In the genomic region with DNA sequence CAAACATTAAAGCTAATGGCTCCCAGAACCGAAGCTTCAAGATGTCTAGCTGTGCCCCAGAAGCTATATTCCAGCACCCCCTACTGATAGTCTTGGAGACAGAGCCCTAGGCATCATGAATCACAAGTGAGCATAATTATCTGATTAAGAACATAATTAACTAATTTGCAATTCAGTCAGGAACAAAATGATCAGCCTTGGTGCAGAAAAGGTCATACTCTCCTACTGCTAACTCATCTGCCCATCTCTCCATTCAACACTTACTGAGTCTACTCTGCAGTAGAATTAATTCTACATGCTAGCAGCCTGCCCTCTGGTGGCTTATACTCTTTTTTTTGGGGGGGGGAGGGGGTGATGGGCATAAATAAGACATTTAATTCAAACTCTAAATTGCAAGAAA, we compare ENCODE assay signal across 17 mouse cellular contexts. TPM values are rescaled to one million over a fixed set of nuclear protein-coding genes. Genes with fewer than 3 reads are reported as not detected.
A peak's percentile ranks its signal among the peaks of the same experiment; 100 is the strongest.
DNase-seq lines count a peak whose midpoint lies in the region; ATAC-seq and TF ChIP-seq lines count a peak whose summit lies in the region.
"Had no signal": no experiment of that assay in that cellular context is flagged by ENCODE, and none has a peak within 500 bp of the region (broad histone marks: within the 10 kb centered on the region; RNA-seq: fewer than 3 reads in every experiment).

No protein-coding gene starts in this region.

- no peak overlapping the region for H3K9ac ChIP-seq in hindbrain, postnatal 0 days (replicated peaks; ENCODE audit: low read length)
- no peak overlapping the region for H3K9ac ChIP-seq in hindbrain, embryonic 13.5 days
- H3K9ac ChIP-seq: heart, embryonic 12.5 days; liver, postnatal 0 days had no signal

- no peaks in the 10 kb centered on the region for H3K9me3 ChIP-seq in hindbrain, postnatal 0 days (ENCODE audit: low read length)
- no peaks in the 10 kb centered on the region for H3K9me3 ChIP-seq in hindbrain, embryonic 13.5 days
- H3K9me3 ChIP-seq: heart, embryonic 12.5 days had no signal

- H3K27me3 ChIP-seq in hindbrain, postnatal 0 days (ENCODE audit: insufficient read depth, low read length) = no peaks in the 10 kb centered on the region
- H3K27me3 ChIP-seq in hindbrain, embryonic 13.5 days = no peaks in the 10 kb centered on the region
- H3K27me3 ChIP-seq: heart, embryonic 12.5 days had no signal

- H3K36me3 ChIP-seq in hindbrain, postnatal 0 days (ENCODE audit: insufficient read depth, low read length) = no peaks in the 10 kb centered on the region
- no peaks in the 10 kb centered on the region for H3K36me3 ChIP-seq in hindbrain, embryonic 13.5 days

- no peaks in the 10 kb centered on the region for H3K4me1 ChIP-seq in hindbrain, postnatal 0 days (ENCODE audit: insufficient read depth, low read length)
- H3K4me1 ChIP-seq in hindbrain, embryonic 13.5 days (replicated peaks) = 0 out of 2 replicates have a peak, but pooled peaks cover 3% of the 10 kb centered on the region

- H3K4me3 ChIP-seq in hindbrain, postnatal 0 days (ENCODE audit: low read length) = no peak overlapping the region
- H3K4me3 ChIP-seq in hindbrain, embryonic 13.5 days = no peak overlapping the region
- H3K4me3 ChIP-seq: heart, embryonic 12.5 days had no signal

- 31% methylated on average over 1 of the region's 1 CpGs for WGBS in hindbrain, postnatal 0 days
- 39% methylated on average over 1 of the region's 1 CpGs for WGBS in hindbrain, embryonic 13.5 days

- H3K27ac ChIP-seq in hindbrain, postnatal 0 days = no peak overlapping the region
- H3K27ac ChIP-seq in hindbrain, embryonic 13.5 days = no peak overlapping the region

- ATAC-seq in hindbrain, postnatal 0 days = no peak
- no peak for ATAC-seq in hindbrain, embryonic 13.5 days (ENCODE audit: low FRiP score)
- ATAC-seq: liver, postnatal 0 days had no signal

- DNase-seq in cerebellum, adult 8-10 months = peak; percentile 34
- DNase-seq in cerebellum, postnatal 4 days (ENCODE audit: low spot score in 2 of 2) = no peak
- DNase-seq in hindbrain, postnatal 0 days (ENCODE audit: low spot score) = peak; percentile 23
- peak; percentile 12 for DNase-seq in 416B (ENCODE audit: low read depth)
- peak; percentile 64 for DNase-seq in brain, adult 2 months (ENCODE audit: low read depth, low spot score)
- no peak for DNase-seq in gastrocnemius, postnatal 4 days (ENCODE audit: low spot score in 2 of 2)
- DNase-seq: adrenal gland, adult 2 months; gastrocnemius, postnatal 36 days; heart, postnatal 4 days; kidney, adult 2 months; kidney, postnatal 4 days; liver; liver, postnatal 0 days; lung, postnatal 36 days; thymus, postnatal 36 days had no signal

- TF ChIP-seq CTCF in hindbrain, postnatal 0 days (IDR thresholded peaks at IDR 0.05; ENCODE audit: low read depth) = peak; percentile 30; the same call in 1 of the 2 replicates

- H3K4me2 ChIP-seq in hindbrain, postnatal 0 days (ENCODE audit: low read depth, low read length) = no peak overlapping the region
- H3K4me2 ChIP-seq in hindbrain, embryonic 13.5 days = no peak overlapping the region
- H3K4me2 ChIP-seq: heart, embryonic 12.5 days had no signal

RNA-seq across cellular contexts. Expression of a gene that starts 35.1 kb away (rescaled TPM):
- total RNA-seq in hindbrain, postnatal 0 days (2014; rRNA removed) = 18.9 and 21.7 TPM in 2 replicates
- 21.4 and 21.6 TPM in 2 replicates for polyA plus RNA-seq in hindbrain, postnatal 0 days (2015; fragmentation: Nextera tagmentation; extraction: Ambion mirVana)
- 33.6 and 33.7 TPM in 2 replicates for polyA plus RNA-seq in hindbrain, embryonic 13.5 days (2015; fragmentation: Nextera tagmentation; extraction: Ambion mirVana)
- total RNA-seq in gastrocnemius, postnatal 4 days (2021) = 10 to 100 TPM; 12.2 to 13.2 TPM

RNA-seq across cellular contexts. Expression of a gene that starts 35.2 kb away (rescaled TPM):
- total RNA-seq in hindbrain, postnatal 0 days (2014; rRNA removed) = 6.8 and 17.9 TPM in 2 replicates
- 13.1 and 13.8 TPM in 2 replicates for polyA plus RNA-seq in hindbrain, postnatal 0 days (2015; fragmentation: Nextera tagmentation; extraction: Ambion mirVana)
- polyA plus RNA-seq in hindbrain, embryonic 13.5 days (2015; fragmentation: Nextera tagmentation; extraction: Ambion mirVana) = 20.5 and 22.9 TPM in 2 replicates
- 10 to 100 TPM; 12.5 to 12.9 TPM for total RNA-seq in gastrocnemius, postnatal 4 days (2021)

Comparison
In these comparisons a context has a peak if more than half of its experiments do, and no peak if none do; other contexts are left out.
1. DNase-seq: peak in cerebellum, adult 8-10 months (single experiment), hindbrain, postnatal 0 days (single experiment), 416B (single experiment) and brain, adult 2 months (single experiment); none in cerebellum, postnatal 4 days (0 of 2) and gastrocnemius, postnatal 4 days (0 of 2).